Mouse (Mus musculus): ENCODE measurements around the gene Tesk1.

- TF ChIP-seq CTCF (IDR thresholded peaks at IDR 0.05) = no peak
- TF ChIP-seq EP300 (IDR thresholded peaks at IDR 0.05) = peak; percentile 49
Observed at GRCm38 (mm10) chr4:43399391-43400131, 42.2 kb upstream of the Tesk1 start.

Data from lung, postnatal 0 days (tissue).